Mouse (Mus musculus) erythroblast, embryonic 14.5 days (primary cell): ENCODE results near the gene G2e3.

Experiments
- GATA1 ChIP-seq: IDR thresholded peaks from 2 replicates; pipeline ENCODE4 v1.6.1; 2012; ENCODE audit warnings: low read length, inconsistent platforms, mixed read lengths
- TAL1 ChIP-seq: IDR thresholded peaks from 3 replicates; pipeline ENCODE4 v1.6.1; 2012; ENCODE audit warnings: low read length, inconsistent platforms, mixed read lengths

DNA sequence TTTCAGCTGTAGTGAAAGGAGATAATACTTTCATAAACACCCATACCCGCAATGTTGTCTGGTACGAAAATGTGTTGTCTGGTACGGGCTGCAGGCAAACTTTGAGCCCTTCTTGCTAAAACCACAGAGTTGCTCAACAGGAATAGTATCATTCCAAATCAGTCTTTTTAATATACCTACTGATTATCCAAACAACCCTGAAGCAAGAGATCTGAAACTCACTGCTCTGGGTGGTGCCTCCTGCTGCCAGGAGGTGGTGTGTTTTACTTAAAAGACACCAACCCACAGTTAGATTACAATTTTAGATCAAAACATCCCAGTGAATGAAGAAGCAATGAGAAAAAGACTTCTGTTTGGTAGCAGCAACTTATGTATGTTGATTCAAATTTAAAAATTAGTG, 24.3 kb upstream of the G2e3 start:
- no peak for TF ChIP-seq GATA1
- TF ChIP-seq TAL1: no peak
